Mouse (Mus musculus) kidney, adult 2 months (tissue): ENCODE measurements around the gene Bach2.

Experiments
- CTCF ChIP-seq: fragments of 200-500 bp; conservative IDR thresholded peaks from 2 replicates; pipeline ENCODE4 v1.5.1; 2011; ENCODE audit warnings: low read depth, mild to moderate bottlenecking, control low read depth, low read length, moderate library complexity, mixed read lengths; ENCODE audit not compliant: insufficient read depth, insufficient read length
- POLR2A ChIP-seq: fragments of 200-500 bp; IDR thresholded peaks from one replicate; pipeline ENCODE4 v1.6.1; 2011; ENCODE audit warnings: low read depth, low read length, control low read depth

DNA sequence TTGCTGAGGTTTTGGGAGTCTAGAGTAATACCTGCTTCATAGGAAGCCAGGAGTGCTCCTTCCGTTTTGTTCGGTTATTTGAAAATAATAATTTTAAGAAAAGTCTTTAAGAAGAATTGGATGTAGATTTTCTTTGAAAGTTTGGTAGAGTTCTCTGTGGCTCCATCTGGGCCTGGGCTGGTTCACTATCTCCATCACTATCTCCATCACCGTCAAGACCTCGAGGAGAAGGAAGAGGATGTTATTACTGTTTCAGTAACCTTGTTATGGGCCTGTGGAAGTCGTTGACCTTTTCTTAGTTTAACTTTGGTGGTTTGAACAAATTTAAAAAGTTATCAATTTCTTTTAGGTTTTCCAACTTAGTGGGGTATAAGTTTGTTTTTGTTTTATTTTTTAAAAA is 33.8 kb downstream of the Bach2 start:
- TF ChIP-seq CTCF (no peak), POLR2A (no peak)
